Mouse (Mus musculus) spleen, postnatal 36 days (tissue): ENCODE measurements around the gene Stpg3.

Source experiments
- DNase-seq, 2 experiments: peaks; one replicate each; pipeline ENCODE4 v3.0.0; 2022; ENCODE audit warnings: low spot score in 2 of 2, mixed read lengths in 1 of 2

Stpg3 gene

GRCm38 (mm10) chr2:25180478-25180903, 33.9 kb downstream of the Stpg3 start, which contains the start of gene Nrarp:
Nrarp (plus strand) TSS chr2:25180758.
- peak; percentile 93 to 94 for DNase-seq

- DNase-seq: no peak
These were observed 34.7 kb downstream of the Stpg3 start for GRCm38 (mm10) chr2:25179566-25180217.

GRCm38 (mm10) chr2:25178285-25178972, 36.0 kb downstream of the Stpg3 start:
- no peak for DNase-seq

DNA sequence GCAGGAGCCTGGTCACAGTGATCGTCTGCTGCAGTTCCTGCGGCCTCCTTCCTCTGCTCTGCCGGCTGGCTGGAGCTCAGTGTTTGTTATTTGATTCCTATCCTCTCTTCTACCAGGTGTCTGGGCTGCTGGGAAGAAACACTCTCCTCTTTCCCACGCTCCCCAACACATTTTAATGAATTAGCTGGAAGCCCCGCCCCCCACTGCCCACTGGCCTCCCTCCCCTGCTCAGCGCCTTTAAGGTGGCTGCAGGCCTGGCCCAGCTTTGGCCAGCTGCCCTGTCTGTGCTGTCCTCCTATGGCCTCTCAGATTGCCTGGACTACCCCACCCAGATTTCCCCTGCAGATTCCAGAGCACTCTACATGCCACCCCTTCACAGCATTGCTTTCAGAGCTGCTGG, 36.8 kb downstream of the Stpg3 start:
- no peak for DNase-seq

DNA sequence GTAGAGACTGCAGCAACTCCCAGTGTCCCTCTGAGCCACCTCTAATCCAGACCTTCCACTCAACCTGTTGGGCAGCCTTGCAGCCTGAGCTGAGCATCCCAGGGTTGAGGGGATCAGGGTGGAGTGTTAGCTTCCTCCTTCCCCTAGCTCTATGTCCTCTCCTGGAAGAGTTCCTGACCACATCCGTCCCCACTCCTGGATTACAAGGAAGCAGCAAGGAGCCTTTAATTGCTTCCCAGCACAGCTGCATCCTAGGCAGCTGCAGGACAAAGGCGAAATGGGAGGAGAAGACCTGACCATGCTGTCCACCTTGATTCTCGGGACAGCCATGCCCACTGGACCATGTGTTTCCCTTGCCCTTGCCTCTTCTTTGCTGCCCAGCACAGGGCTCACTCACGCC, 37.4 kb downstream of the Stpg3 start:
- DNase-seq: no peak

GRCm38 (mm10) chr2:25176573-25176972, 37.9 kb downstream of the Stpg3 start:
- DNase-seq: no peak

- DNase-seq: no peak
These were observed 38.8 kb downstream of the Stpg3 start for GRCm38 (mm10) chr2:25175690-25176078.

GRCm38 (mm10) chr2:25174866-25175689, 39.4 kb downstream of the Stpg3 start:
- no peak for DNase-seq

DNA sequence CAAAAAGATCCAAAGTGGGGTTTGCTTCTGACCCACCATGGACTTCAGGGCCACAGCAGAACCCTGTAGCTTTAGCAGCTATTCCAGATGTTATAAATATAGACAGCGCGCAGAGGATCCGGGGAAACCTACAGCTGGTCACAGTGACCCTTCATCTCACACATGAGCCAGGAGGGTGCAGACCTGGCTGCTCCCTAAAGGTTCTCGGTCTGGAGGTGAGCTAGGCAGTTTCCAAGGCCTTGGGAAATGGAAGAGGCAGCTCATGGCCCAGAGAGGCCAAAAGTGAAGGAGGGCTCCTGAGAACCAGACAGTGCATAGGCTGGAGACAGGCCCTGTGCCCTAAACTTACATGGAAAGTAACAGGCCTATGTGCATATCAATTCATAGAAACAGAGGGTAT, 40.6 kb downstream of the Stpg3 start:
- DNase-seq: no peak

DNA sequence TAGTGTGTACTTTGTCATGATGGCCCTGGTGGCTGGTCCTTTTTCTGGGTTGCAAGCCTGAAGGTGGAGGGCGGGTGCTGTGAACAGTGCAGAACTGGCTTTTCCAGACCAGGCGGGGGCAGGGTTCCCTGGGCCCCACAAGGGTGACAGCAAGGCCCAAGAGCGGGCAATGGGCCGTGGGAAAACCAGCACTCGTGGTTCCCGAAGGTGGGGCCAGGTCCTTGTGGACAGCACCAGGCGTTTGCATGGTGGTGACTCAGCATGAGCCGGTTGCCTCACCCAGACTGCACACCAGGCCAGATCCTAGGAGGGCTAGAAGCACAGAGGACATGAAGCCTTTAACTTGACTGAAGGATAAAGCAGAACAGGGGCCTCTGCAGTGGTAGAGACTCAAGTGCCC, 41.8 kb downstream of the Stpg3 start:
- DNase-seq: no peak

DNA sequence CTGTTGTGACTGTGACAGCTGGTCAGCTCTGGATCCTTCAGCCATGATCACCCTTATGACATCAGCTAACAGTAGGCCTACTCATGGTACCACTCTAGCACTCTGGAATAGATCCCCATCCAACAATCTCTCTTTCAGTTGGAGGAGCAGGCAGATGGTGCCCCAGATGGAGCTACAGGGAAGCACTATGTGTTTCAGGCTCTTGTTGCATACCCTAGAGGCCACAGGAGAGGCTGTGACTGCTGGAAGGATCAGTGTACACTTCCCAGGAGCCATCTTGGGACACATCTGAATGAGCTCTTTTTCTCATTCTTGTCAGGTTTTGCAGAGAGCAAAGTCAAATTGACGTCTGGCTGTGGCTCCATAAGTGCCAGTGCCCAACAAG, 42.7 kb downstream of the Stpg3 start:
- DNase-seq: no peak

DNA sequence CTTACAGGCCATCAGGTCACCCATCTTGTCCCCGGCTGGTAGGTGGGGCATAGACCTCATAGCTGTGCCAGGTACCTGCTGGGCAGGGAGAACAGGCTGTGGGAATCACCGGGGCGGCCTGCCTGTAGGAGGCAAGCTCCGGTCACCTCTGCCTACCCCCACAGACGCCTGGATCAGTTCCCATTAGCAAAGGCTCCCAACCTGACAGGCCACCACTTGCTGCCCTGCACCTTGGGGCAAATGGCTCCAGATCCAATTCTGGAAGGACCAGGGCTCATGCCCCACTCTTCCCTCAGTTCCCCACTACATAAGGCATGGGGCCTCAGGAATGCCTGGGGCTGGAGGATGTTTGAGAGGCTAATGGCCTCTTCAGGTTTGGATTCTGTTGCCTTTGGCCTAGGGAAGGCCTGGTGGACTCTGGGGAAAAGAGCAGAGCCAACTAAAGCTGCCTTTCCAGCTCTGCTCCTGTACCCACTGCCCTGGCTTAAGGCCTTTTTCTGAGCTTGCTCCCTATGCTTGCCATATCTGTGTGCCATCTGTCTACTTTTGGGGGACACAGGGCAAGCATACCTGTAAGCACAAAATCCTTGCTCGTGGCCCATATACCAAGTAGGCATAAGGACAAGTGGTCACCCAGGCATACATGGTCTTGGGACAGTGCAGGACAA, 43.2 kb downstream of the Stpg3 start:
- no peak for DNase-seq

DNA sequence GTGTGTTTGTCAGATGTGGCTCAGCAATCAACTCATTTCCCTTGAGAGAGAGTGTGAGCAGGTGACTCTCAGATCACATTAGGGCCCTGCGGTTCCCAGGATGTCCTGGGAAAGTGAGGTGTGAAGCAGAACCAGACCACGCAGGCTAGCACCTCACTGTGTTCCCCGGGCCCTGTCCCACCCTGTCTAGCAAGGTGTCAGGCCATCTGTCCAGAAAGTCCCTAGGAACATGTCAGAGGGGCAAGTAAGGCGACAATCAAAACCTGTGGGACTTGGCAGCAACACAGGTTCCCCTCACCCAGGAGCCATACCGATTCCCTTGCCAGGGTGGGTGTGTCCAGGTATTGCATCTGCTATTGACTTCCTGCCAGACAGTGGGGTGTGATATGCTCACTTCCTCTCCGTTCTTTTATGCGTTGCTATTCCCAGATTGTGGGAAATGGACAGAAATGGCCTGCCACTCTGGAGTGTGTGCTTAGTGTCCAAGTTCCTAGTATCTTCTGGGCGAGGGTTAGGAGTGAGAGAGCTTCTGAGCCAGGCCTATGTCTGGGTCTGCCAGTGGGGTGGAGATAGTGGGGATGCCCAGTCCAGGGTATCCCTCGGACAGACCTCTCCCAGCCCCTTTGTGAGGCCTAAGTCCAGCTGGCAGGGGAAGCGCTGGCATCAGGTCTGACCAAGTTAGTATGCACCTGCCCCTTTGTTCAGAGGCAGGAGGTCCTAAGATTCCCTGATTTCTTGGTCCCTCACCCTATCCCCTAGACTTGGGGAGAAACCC, 43.9 kb downstream of the Stpg3 start:
- DNase-seq: no peak

- no peak for DNase-seq
These were observed 44.7 kb downstream of the Stpg3 start for GRCm38 (mm10) chr2:25169778-25170177.

DNA sequence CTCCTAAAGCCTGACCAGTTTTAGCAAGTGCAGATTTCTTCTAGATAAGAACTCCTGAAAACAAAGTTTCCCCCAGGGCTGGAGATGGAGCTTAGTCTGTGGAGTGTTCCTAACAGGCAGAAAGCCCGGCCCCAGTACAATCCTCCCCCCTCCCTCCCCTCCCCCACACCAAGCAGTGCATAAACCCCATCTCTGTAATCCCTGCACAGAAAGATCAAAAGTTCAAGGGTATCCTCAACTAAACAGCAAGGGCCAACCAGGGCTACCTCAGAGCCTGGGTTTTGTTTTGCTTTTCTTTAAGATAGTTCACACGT, 45.8 kb downstream of the Stpg3 start:
- DNase-seq: no peak

- DNase-seq: peak; percentile 27 to 31
These were observed 46.3 kb downstream of the Stpg3 start for GRCm38 (mm10) chr2:25167919-25168664.

DNA sequence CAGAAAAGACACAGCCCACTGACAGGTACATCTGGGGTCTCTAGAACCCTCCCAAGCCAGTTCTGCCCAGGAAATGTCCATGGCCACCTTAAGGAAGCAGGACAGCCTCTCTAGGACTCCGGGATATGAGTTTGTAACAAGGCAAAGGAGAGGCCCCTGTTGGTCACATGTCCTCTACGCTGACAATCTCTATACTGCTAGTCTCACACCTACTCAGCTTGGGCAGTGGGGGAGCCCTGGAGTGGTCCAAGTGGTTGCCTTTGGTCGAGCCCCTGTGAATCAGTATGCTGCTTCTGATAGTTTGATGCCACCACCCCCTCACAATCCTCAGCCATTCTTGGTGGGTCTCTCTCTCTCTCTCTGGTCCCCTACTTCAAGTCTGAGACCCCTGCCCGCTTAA, 47.0 kb downstream of the Stpg3 start:
- no peak for DNase-seq
